Mouse (Mus musculus): Measurements from ENCODE around the gene Pvalb.

DNA sequence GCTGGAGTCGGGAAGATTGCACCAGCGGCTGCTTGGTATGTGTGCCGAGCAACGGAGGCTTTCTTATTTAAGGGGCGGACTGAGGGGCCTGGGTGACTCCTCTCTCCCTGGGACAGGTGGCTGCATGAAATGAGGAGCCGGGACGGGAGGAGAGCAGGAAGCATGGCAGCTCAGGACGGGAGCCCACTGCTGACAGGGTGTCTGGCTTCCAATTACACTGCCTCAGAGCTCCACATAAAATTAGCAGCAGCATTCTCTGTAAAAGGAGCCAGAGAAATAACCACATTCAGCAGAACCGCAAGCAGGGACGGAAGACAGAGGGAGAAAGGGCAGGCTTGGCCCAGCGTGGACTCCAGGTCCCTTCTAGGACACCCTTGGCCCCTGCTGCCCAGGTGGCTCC lies 35.1 kb upstream of the Pvalb start:
- TF ChIP-seq POLR2A (IDR thresholded peaks at IDR 0.05; ENCODE audit: control insufficient read depth, low read depth, low read length) (no peak), CTCF (IDR thresholded peaks at IDR 0.05; ENCODE audit: control insufficient read depth, insufficient read depth, insufficient replicate concordance, low read depth, low read length) (no peak)

Data from testis, adult 2 months (tissue).